Mouse (Mus musculus) hindbrain, embryonic 12.5 days (tissue): ENCODE data around the gene Rab19. TPM values are rescaled to one million over a fixed set of nuclear protein-coding genes. Genes with fewer than 3 reads are reported as not detected.
"Not testable (repeated sequence)": the region's sequence is repeated elsewhere in the genome, so short reads cannot be mapped to it uniquely, and the experiment has no call there.

Experiments used
- ATAC-seq: fragments of 200-750 bp; cut with Nextera tagmentation; 2 replicates; pipeline ENCODE4 v1.8.0; 2017; ENCODE audit warnings: moderate TSS enrichment; ENCODE audit not compliant: low FRiP score
- H3K27ac ChIP-seq: fragments of 300-500 bp; sonication (generic); 2 replicates; pipeline ENCODE4 v1.5.1; 2016; ENCODE audit warnings: mild to moderate bottlenecking
- H3K27me3 ChIP-seq: fragments of 300-500 bp; sonication (generic); 2 replicates; pipeline ENCODE4 v1.6.1; 2016; ENCODE audit warnings: mild to moderate bottlenecking
- H3K36me3 ChIP-seq: fragments of 300-500 bp; sonication (generic); 2 replicates; pipeline ENCODE4 v1.6.1; 2016; ENCODE audit warnings: mild to moderate bottlenecking
- H3K4me1 ChIP-seq: fragments of 300-500 bp; sonication (generic); 2 replicates; pipeline ENCODE4 v1.6.1; 2016
- H3K4me2 ChIP-seq: fragments of 300-500 bp; sonication (generic); replicated peaks from 2 replicates; pipeline ENCODE4 v1.6.1; 2016; ENCODE audit warnings: mild to moderate bottlenecking
- H3K4me3 ChIP-seq: fragments of 300-500 bp; sonication (generic); 2 replicates; pipeline ENCODE4 v1.5.1; 2016; ENCODE audit warnings: mild to moderate bottlenecking
- H3K9ac ChIP-seq: fragments of 300-500 bp; sonication (generic); 2 replicates; pipeline ENCODE4 v1.6.1; 2016; ENCODE audit warnings: mild to moderate bottlenecking, moderate library complexity
- H3K9me3 ChIP-seq: fragments of 300-500 bp; sonication (generic); replicated peaks from 2 replicates; pipeline ENCODE4 v1.6.1; 2016; ENCODE audit warnings: mild to moderate bottlenecking
- WGBS: fragments of 180-500 bp; shearing (Covaris S2); methylation state at CpG from one replicate; pipeline ENCODE4 v1.1.7; 2016; 5-methylcytosine and 5-hydroxymethylcytosine counted together
- polyA plus RNA-seq: library from polyadenylated mRNA; unstranded; fragments of >200 nt; fragmentation: Nextera tagmentation; extraction: Ambion mirVana; gene quantifications from 2 replicates; pipeline ENCODE4 v1.2.1, GENCODE M21; 2016

Rab19 gene
- polyA plus RNA-seq, 1 experiment from 2014 or later, result 0.66 TPM

DNA sequence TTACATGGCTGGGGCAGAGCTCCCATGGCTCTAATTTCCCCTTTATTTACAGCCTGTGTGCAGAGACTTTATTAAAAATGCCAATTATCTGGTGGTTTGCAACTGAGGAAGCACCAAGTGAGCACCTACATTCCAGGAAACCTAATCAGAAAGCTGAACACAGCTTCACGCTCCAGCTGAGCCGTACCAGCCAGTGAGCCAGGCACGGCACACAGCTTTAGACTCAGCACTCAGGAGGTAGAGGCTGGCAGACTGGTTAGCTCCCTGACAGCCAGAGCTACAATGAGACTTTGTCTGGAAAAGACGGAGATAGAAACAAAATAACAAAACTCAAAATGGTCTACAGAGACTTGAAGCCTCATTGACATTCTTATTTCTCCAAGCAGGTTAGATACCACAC lies 14.5 kb downstream of the Rab19 start:
- ATAC-seq, result no peak
- peak overlapping the region; percentile 40 for H3K27ac ChIP-seq
- no peak overlapping the region for H3K9ac ChIP-seq
- WGBS, result 76% methylated on average over 4 of the region's 4 CpGs
- no peaks in the 10 kb centered on the region for H3K4me1 ChIP-seq
- no peak overlapping the region for H3K4me3 ChIP-seq
- H3K4me2 ChIP-seq, result no peak overlapping the region
- peaks cover 46% of the 10 kb centered on the region for H3K36me3 ChIP-seq
- H3K9me3 ChIP-seq, result no peaks in the 10 kb centered on the region
- no peaks in the 10 kb centered on the region for H3K27me3 ChIP-seq

DNA sequence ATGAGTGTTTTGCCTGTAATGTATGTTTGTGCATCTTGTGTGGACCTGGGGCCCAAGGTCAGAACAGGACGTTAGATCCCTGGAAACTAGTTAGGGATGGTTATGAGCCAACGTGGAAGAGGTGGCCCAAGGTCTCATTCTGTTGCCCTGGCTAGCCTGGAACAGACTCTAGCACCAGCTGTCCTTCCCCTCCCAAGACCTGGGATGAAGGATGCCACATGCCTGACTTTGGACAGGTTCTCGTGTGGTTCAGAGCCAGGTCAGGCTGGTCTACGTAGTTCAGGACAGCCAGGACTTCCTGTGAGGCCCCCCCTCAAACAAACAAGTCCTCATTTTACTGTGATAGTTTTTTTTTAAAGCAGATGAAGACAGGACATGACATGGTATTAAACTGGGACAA lies 14.9 kb downstream of the Rab19 start:
- no peak for ATAC-seq
- no peak overlapping the region for H3K4me2 ChIP-seq
- H3K9ac ChIP-seq, result no peak overlapping the region
- no peaks in the 10 kb centered on the region for H3K27me3 ChIP-seq
- 83% methylated on average over 4 of the region's 4 CpGs for WGBS
- no peak overlapping the region for H3K4me3 ChIP-seq
- H3K9me3 ChIP-seq, result no peaks in the 10 kb centered on the region
- peak overlapping the region; percentile 40; the same call in 1 of the 2 replicates for H3K27ac ChIP-seq
- no peaks in the 10 kb centered on the region for H3K4me1 ChIP-seq
- peaks cover 43% of the 10 kb centered on the region for H3K36me3 ChIP-seq

GRCm38 (mm10) chr6:39397046-39397445 lies 16.1 kb downstream of the Rab19 start:
- Histone ChIP-seq H3K4me1 (no peaks in the 10 kb centered on the region), H3K4me3 (no peak overlapping the region), H3K9ac (no peak overlapping the region), H3K36me3 (peaks cover 51% of the 10 kb centered on the region), H3K4me2 (no peak overlapping the region), H3K27ac (no peak overlapping the region), H3K27me3 (no peaks in the 10 kb centered on the region), H3K9me3 (no peaks in the 10 kb centered on the region)
- ATAC-seq, result no peak
- WGBS, result 94% methylated on average over 6 of the region's 6 CpGs

DNA sequence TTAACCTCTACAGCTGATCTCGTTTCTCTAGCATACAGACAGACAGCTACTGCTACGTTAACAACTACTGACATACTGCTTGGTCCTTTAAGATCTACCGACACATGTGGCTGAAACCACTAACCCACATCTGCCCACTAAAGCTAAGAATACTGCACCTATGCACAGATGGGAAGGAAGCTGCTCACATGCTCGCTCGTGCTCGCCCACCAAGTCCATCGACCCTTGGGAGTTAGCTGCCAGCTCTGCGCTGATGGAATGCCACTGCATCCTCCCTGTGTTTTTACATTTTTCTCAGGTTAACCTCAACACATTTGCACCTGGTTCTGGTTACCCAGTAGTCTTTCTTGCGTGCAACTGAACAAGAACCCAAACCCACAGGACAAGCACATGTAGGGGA lies 17.4 kb downstream of the Rab19 start:
- Histone ChIP-seq H3K36me3 (peaks cover 56% of the 10 kb centered on the region), H3K4me2 (no peak overlapping the region), H3K4me1 (no peaks in the 10 kb centered on the region), H3K27ac (no peak overlapping the region), H3K27me3 (no peaks in the 10 kb centered on the region), H3K9ac (no peak overlapping the region), H3K9me3 (no peaks in the 10 kb centered on the region), H3K4me3 (no peak overlapping the region)
- WGBS, result 90% methylated on average over 9 of the region's 9 CpGs
- no peak for ATAC-seq

- H3K36me3 ChIP-seq, result peaks cover 73% of the 10 kb centered on the region
- H3K4me2 ChIP-seq, result no peak overlapping the region
- 71% methylated on average over 7 of the region's 7 CpGs for WGBS
These were observed 19.4 kb downstream of the Rab19 start for GRCm38 (mm10) chr6:39400343-39400742.

DNA sequence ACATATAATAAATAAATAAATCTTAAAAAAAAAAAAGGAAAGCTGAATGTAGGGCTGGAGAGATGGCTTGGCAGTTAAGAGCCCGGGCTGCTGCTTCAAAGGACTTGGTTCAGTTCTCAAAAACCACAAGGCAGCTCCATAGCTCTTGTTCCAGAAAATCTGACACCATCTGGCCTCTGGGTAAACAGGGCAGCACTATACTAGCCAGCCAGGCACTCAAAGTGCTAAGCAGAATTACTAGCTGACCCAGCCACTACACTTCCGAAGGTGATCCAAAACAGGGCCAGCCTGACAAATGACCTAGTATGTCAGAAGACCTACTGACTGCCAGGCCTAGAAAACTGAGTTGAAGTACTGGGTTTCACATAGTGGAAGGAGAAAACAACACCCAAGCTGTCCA lies 22.2 kb downstream of the Rab19 start:
- Histone ChIP-seq H3K4me3 (no peak overlapping the region), H3K9ac (no peak overlapping the region), H3K4me2 (no peak overlapping the region), H3K27ac (no peak overlapping the region), H3K36me3 (peaks cover 80% of the 10 kb centered on the region), H3K27me3 (no peaks in the 10 kb centered on the region), H3K9me3 (no peaks in the 10 kb centered on the region), H3K4me1 (no peaks in the 10 kb centered on the region)
- WGBS, result 92% methylated on average over 2 of the region's 2 CpGs
- ATAC-seq, result no peak

More at GRCm38 (mm10) chr6:39400343-39400742, 19.4 kb downstream of the Rab19 start:
- Histone ChIP-seq H3K4me3 (no peak overlapping the region), H3K27me3 (no peaks in the 10 kb centered on the region), H3K9me3 (no peaks in the 10 kb centered on the region), H3K27ac (no peak overlapping the region), H3K4me1 (no peaks in the 10 kb centered on the region), H3K9ac (no peak overlapping the region)
- ATAC-seq, result no peak

DNA sequence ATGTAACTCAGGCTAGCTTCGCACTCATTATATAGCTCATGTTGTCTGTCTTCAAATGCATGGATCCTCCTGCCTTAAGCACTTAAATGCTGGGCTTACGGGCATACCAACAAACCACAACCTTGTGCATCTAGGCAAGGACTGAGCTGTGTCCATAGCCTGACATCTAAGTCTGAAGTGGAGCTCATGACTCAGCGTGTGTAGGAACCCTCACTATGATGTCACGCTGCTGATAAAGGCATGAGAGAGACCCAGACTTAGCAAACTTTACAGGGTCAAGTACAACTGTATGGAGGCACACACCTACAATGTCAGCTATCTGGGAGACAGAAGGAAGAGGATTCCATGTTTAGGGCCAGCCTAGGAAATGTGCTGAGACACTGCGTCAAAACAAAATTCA lies 25.5 kb downstream of the Rab19 start:
- Histone ChIP-seq H3K36me3 (peaks cover 63% of the 10 kb centered on the region), H3K9ac (no peak overlapping the region), H3K27me3 (no peaks in the 10 kb centered on the region), H3K4me2 (no peak overlapping the region), H3K4me3 (no peak overlapping the region), H3K9me3 (no peaks in the 10 kb centered on the region), H3K4me1 (no peaks in the 10 kb centered on the region), H3K27ac (no peak overlapping the region)
- 96% methylated on average over 5 of the region's 5 CpGs for WGBS
- ATAC-seq, result no peak

- 85% methylated on average over 1 of the region's 1 CpGs for WGBS
- Histone ChIP-seq H3K9me3 (no peaks in the 10 kb centered on the region), H3K27ac (no peak overlapping the region), H3K9ac (no peak overlapping the region), H3K4me3 (no peak overlapping the region), H3K27me3 (no peaks in the 10 kb centered on the region), H3K36me3 (peaks cover 9% of the 10 kb centered on the region), H3K4me1 (peaks cover 15% of the 10 kb centered on the region), H3K4me2 (no peak overlapping the region)
- no peak for ATAC-seq
These were observed 33.1 kb downstream of the Rab19 start for GRCm38 (mm10) chr6:39414106-39414505.

GRCm38 (mm10) chr6:39415762-39416161 lies 34.8 kb downstream of the Rab19 start:
- ATAC-seq, result no peak
- H3K4me2 ChIP-seq, result no peak overlapping the region
- 0 out of 2 replicates have a peak, but pooled peaks cover 3% of the 10 kb centered on the region for H3K36me3 ChIP-seq
- H3K4me3 ChIP-seq, result no peak overlapping the region
- H3K9me3 ChIP-seq, result no peaks in the 10 kb centered on the region
- 54% methylated on average over 3 of the region's 5 CpGs for WGBS
- peaks cover 18% of the 10 kb centered on the region for H3K4me1 ChIP-seq
- no peaks in the 10 kb centered on the region for H3K27me3 ChIP-seq
- H3K27ac ChIP-seq, result no peak overlapping the region
- no peak overlapping the region for H3K9ac ChIP-seq

- peaks cover 18% of the 10 kb centered on the region for H3K4me1 ChIP-seq
- H3K36me3 ChIP-seq, H3K4me2 ChIP-seq: not testable (repeated sequence)
These were observed 35.7 kb downstream of the Rab19 start for GRCm38 (mm10) chr6:39416654-39417053.

DNA sequence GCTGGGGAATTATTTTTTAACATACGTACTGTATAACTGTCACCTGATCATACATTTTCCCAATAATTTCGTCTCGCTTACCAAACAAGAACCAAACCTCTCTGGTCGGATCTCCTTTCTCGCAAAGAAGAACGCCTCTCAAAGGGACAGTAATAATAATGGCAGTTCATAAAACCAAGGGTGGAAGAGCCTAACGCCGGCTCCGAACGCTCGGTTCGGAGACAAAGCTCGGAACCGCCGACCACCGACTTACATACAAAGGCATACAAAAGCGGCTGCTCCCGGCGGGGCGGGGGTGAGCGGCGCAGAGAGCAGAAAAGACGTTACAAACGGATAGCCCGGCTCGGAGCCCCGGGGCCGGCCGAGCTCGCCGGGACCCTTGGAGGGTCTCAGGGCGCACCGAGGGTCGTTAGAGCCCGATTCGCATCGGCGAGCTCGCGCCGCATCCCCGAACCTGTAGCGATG lies 38.4 kb downstream of the Rab19 start:
- peak overlapping the region; percentile 93 for H3K9ac ChIP-seq
- peak overlapping the region; percentile 55 for H3K4me2 ChIP-seq
- 0 out of 2 replicates have a peak, but pooled peaks cover 3% of the 10 kb centered on the region for H3K36me3 ChIP-seq
- no peaks in the 10 kb centered on the region for H3K9me3 ChIP-seq
- no peaks in the 10 kb centered on the region for H3K27me3 ChIP-seq
- peak overlapping the region; percentile 95 for H3K27ac ChIP-seq
- peak; percentile 68; the same call in 1 of the 2 replicates for ATAC-seq
- peaks cover 14% of the 10 kb centered on the region for H3K4me1 ChIP-seq
- peak overlapping the region; percentile 98 for H3K4me3 ChIP-seq
- WGBS, result under 1% methylated on average over 43 of the region's 43 CpGs

More at GRCm38 (mm10) chr6:39416654-39417053, 35.7 kb downstream of the Rab19 start:
- ATAC-seq, H3K27ac ChIP-seq, H3K27me3 ChIP-seq, H3K9me3 ChIP-seq, H3K9ac ChIP-seq, H3K4me3 ChIP-seq: not testable (repeated sequence)

- peak; percentile 97 for ATAC-seq
- Histone ChIP-seq H3K4me2 (peak within 1 kb of the TSS; percentile 55), H3K9ac (peak within 1 kb of the TSS; percentile 93), H3K4me3 (peak within 1 kb of the TSS; percentile 98), H3K36me3 (0 out of 2 replicates have a peak, but pooled peaks cover 3% of the 10 kb centered on the region), H3K9me3 (no peaks in the 10 kb centered on the region), H3K27ac (peak within 1 kb of the TSS; percentile 95), H3K4me1 (peaks cover 13% of the 10 kb centered on the region), H3K27me3 (no peaks in the 10 kb centered on the region)
- under 1% methylated on average over 78 of the region's 82 CpGs for WGBS
These were observed 39.1 kb downstream of the Rab19 start, which contains the start of gene Mkrn1 for GRCm38 (mm10) chr6:39419851-39420721. Gene Mkrn1, minus strand, starts transcription at chr6:39420462.
